Mouse (Mus musculus) liver, embryonic 14.5 days (tissue): ENCODE results near the gene Cttnbp2.

ENCODE experiments used
- CTCF ChIP-seq: IDR thresholded peaks from 2 replicates; pipeline ENCODE4 v1.5.1; 2016; ENCODE audit warnings: antibody characterized with exemption, low read depth, control low read depth
- EP300 ChIP-seq: IDR thresholded peaks from 2 replicates; pipeline ENCODE4 v1.6.1; 2016; ENCODE audit warnings: antibody characterized with exemption, low read depth

DNA sequence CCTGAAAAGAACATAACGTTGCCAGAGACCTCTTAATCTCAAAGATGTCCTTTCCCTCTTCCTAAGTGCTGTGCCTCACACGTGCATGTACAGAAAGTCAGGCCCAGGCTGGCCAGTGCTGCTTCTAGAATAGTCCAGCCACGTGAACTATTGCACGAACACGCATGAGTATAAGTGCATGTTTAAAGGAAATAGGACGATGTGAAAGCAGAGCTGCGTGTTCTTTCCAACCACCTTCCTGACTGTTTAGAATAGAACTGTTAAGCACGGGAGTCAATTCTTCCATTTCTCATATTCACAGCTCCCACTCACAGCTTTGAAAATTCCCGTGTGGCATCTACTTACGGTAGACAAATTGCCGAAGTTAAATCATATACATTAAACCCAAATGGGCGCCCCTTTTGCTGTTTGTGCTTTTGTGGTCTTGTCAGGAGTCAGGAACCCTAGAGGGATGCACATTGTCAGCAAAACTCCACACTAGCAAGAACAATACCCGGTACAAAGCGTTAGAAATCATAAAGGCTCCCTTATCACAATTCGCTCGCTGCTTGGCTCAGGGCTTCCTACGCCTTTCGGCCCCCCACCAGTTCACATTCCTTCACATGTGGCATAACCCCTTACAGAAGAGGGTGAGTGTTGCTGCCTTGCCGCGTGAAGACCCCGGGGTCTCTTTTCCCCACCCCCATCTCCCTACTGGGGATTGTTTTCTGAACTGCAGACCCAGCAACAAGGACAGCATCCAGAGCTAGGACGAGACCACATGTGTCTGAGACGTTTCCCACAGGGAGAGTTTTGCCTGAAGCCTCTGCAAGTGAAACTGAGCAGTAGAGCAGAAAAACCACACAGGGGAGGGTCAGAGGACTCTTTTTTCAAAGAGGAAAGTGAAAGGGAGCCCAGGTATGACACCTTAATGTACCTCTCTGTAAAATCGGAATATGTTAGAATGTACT, 33.1 kb upstream of the Cttnbp2 start:
- TF ChIP-seq EP300: no peak
- TF ChIP-seq CTCF: no peak
